Mouse (Mus musculus): ENCODE results near the gene Ppp2r5a.

Ppp2r5a gene

DNA sequence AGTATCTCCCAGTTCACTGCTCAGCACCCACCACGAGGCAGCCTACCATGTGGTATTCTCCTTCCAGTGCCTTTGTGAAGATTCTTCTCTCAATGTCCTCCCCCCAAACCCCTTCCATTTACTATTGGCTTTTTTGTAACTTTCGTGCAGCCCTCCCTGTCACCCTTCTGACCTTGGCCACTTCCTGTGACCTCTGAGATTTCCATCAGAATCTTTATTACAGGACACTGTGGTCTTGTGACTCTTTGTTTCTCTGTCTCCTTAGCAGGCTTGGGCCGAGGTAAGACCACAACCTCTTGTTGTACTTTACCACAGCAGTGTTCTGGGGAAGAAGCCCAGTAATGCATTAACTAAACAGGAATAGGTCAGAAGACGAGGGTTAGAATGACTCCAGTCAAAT is 15.9 kb upstream of the Ppp2r5a start:
- DNase-seq (ENCODE audit: low read depth), result peak; percentile 57

DNA sequence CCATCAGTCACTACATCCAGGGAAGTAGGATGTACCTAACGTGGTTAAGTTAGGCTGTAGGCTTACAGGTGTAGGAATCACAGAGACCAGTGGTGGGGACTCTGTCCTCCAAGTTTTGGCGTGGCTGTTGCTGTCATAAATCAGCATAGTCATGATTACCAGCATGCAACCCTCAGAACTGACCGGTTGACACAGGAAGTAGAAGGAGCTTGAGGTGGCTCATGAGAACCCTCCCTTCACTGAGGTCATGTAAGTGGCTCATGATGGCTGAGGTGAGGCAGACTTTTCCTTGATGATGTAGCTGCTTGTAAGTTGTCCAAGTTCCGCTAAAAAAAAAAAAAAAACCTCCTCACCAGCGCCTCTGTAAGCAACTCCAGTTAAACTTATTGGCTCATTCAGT is 14.0 kb upstream of the Ppp2r5a start:
- DNase-seq (ENCODE audit: low read depth), result peak; percentile 38

DNA sequence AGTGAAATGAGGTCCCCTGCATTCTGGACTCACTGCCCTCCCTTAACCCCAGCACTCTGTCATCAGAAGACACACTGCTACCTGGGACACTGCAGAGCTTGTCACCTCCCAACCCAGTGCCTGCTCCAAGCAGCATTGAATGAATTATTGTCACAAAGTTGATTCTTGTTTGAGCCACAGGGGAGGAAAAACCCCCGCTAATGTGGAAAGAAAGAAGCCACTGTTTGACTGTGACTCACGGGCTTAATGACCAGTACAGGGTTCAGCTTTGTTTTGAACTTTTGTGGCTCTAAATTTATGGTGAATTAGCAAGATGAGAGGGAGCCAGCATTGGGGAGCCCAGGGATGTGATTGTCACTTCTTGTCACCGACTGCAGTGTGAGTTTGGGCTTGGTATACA is 13.5 kb upstream of the Ppp2r5a start:
- DNase-seq (ENCODE audit: low read depth), result peak; percentile 35

DNA sequence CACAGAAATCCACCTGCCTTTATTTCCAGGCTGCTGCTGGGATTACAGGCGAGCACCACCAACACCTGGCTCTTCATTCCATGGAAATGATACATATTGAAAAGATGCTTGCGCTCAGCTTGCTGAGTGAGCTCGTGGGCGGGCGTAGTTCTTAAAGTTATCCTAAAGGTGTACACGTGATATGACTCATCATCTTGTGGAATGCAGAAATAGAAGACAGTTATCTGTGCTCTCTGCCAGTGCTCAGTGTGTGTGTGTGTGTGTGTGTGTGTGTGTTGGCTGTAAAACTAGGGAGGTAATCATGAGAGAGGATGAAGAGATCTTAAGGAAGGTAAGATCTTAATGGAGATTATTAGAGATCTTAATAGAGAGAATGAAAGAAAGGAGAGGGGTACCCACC is 11.4 kb upstream of the Ppp2r5a start:
- DNase-seq (ENCODE audit: low read depth), result peak; percentile 41

DNA sequence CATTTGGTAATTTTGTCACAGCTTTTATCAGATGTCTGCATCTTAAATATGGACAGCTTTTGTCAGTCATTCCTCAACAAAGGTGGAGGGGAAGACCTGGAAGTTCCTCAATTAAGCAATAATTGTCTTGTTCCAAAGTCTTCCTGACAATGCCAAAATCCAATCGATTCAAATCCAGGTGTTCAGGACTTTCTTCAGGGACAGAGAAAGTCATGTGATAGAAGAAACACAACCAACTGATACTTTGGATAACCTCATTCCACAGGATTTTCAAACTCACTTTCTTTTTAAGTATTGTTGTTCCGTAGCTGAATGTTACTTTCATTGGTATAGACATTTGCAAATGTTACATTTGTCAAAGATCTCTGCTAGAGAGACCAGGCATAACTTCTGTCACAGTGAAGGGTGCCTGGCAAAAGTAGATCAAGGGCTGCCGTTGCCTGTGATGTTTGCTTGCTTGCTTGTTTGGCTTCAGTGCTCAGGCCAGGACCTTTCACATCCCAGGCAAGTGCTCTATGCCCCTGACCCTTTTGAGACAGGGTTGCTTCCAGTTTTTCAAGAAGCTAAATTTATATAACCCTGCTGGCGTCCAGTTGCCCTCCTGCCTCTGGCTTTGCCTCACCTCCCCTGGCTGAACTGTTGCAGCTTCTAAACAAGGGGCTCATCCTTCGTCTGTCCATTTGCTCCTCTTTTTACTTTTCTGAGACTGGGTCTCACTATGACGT is 10.8 kb upstream of the Ppp2r5a start:
- no peak for DNase-seq (ENCODE audit: low read depth)

DNA sequence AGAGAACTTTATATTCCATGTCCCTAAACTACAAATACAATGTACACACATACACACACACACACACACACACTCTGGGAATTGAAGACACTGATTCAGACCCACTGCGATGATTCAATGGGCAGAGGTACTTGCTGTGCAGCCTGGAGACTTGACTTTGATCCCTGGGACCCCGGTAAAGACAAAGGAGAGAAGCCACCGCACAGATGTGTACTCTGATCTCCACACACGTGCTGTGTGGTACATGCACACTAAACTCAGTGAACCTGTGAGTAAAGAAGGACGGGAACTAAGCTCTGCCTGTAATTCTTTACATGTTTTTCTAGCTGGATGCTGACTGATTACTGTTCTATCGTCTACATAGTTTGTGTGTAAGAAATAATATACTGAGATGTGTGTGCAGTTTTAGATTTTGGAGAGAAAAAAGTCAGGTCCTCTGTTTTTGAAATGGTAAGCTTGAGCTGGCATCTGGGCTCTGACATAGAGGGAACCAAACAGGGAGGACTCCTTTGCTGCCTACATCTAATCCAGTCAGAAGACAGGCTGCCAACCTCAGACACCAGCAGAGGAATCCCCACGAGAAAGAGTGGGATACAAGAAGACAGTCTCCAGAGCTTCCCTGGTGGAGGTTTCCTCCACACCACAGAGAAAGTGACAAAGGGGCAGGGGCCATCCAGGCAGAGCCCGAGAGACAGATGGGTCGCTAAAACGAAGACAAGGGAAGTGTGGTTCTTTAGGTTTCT is 7.4 kb upstream of the Ppp2r5a start:
- no peak for DNase-seq (ENCODE audit: low read depth)

DNA sequence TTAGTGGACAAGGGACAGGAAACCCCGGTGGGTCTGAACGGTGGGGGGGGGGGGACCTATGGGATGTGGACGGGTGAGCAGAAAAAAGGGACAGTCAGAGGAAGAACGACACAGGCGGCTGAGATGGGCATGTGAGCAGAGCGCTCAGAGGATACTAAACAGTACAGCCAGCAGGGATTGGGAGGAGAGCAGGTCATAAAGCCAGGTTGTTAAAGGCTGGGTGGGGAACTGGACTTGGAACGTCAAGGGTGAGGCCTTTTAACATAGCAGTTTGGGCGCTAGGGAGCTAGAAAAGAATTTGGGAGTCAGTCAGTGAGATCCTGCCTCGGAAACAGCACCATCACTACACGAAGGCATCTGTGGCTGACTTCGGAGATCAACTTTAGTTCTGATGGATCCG is 4.2 kb upstream of the Ppp2r5a start:
- no peak for DNase-seq (ENCODE audit: low read depth)

DNA sequence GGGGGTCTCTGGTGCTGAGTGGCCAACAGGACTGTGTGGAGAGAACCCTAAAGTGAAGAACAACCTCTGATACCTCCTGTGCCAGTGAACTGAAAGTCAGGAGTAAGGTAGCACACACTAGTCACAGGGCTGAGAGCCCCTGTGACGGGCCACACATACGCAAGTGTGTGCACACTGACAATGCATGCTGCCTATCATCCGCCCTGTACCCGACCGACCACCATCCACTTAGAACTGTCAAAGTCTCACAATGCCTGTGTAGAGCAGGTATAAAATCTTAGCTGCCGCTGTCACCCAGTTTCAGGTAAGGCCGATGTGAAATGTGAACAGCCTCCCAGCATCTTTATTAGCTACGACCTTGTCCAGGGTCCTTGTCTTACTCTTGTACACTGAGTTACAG is 3.4 kb upstream of the Ppp2r5a start:
- no peak for DNase-seq (ENCODE audit: low read depth)

DNA sequence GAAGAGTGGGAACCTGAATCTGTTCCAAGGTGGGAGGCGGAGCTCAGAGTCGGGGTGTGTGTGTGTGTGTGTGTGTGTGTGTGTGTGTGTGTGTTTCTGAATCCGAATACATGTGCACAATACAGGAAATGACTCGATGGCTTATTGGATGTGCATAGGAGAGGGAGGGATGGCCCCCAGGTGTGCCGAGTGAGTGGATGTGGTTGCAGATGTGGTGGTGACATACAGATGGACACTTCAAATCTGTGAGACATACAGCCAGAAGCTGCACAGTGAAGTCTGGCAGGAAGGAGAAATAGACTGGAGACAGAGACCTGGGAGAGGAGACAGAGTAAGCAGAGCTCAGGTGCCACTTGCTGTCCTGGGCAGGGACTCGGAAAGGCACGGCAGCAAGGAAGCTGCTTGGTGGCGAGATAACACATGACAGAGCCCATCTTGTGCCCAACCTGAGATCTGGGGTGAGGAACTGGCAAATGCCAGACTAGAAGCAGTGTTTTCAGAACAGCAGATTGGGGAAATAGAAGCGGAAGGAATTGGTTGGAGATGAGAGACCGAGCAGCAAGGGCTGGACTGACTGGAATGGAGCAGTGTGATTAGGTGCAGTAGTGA is 1.8 kb upstream of the Ppp2r5a start:
- DNase-seq (ENCODE audit: low read depth), result no peak

DNA sequence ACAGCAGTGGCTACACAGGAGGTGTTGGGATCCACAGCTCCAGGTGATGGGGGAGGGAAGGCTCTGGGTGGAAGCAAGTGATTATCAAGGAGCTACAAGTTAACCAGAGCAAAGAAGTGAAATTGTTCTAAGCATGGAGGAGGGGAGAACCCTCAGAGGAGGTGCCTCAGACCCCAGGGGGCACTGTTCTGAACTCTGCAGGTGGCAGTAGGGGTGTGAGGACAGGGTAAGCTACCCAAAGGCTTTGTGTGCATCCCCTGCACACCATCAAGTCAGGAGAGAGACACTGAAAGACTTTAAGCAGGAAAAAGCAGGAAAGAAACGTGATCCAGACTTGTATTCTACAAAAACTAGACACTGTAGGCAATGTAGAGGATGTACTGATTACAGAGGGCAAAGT is 1.2 kb upstream of the Ppp2r5a start:
- no peak for DNase-seq (ENCODE audit: low read depth)

DNA sequence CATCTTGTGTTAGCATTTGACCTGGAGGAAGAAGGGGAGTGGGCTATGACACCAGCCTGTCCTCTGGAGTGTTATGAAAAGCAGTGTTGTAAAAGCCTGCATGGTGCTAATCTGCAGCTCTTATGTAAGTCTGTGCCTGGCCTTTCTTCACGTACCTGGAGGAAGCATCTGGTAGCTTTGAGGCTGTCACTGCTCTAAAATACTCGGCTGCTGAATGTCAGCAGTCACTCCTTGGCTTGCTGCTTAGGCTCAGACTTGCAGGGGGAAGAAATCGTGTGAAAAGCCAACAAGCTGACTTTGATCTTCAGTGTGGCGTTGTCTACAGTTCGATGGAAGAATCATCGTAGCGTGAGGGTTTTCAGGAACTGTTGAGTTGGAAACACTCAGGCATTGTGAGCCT is 566 bp downstream of the Ppp2r5a start:
- no peak for DNase-seq (ENCODE audit: low read depth)

DNA sequence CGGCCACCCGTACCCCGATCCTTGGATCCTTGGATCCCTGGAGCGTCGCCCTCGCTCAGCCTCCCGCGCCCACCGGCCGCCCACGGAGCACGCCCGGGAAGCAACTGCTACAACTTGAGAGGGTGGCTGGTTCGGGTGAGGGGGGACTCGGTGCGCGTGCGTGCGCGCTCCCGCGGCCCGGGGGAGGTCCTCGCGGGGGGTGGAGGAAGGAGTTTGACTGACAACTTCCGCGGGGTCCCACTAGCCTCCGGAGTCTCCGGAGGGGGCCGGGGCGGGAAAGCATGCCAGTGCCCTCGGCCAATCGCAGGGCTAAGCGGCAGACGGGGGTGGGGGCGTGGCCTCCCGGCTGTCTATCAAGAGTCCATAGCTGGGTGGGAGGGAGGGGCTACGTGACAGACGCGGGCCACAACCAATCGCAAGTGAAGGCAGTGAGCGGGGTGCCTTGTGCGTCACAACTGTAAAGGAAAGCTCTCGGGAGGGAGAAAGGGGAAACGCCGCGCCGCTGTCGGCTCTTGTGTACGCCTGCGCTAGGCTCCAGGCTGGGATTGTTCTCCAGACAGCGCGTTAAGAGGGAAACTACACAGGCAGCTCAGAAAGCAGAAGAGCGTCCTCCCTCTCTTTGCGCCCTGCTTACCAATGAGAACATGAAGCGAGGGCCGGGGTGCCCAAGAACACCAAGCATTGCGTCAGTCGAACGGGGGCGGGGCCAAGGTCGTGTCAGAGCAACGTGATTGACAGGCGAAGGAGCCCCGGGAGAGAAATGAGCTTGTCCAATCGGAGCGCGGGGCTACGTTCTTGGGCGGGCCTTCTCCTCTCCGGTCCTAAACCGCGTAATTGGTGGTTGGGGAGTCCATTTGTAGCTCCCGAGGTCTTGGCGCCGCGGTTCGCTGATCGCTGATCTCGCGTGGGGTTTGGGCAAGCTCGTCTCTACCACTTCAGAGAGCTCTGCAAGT is 5.9 kb downstream of the Ppp2r5a start:
- peak; percentile 99 for DNase-seq (ENCODE audit: low read depth)

DNA sequence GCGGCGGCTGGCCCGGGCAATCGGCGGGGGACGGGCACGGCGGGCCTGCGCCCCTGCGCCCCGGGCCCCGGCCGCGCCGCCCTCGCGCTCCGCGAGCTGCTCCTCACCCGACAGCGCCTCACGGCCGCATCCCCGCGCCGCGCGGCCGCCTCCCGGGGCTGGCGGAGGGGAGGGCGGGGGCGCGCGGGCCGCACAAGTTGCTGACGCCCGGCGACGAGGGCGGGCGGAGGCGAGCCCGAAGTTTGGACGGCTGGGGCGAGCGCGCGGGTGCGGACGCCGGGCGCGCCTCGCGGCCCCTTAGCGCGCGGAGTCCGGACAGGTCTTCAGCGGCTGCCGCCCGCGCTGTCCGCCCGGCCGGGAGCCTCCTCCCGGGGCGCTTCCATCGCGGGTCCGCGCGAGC is 6.6 kb downstream of the Ppp2r5a start:
- DNase-seq (ENCODE audit: low read depth), result peak; percentile 75

DNA sequence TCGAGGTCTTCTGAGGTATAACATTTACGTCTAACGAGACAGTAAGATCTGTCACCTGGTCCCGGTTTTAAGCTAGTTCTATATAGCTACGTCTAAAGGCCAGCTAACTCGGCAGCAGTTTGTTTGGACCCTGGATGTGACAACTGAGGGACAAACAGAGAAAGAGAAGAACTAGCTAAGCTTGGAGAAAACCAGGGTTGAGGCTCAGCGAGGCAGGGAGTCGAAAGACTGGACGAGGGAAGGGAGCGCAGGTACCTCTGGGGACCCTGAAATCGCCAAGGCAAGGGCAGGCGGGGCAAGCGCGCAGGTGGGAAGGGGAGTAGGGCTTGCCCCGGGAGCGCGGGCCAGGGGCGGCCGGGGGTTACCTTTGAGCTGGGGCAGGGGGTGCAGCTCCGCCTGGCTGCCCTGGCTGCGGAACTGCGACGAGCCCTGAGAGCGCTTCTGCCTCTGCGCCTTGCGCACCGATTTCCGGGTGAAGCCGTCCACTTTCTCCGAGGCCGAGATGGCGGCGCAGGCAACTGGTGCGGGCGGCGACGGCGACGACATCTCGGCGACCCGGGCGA is 7.1 kb downstream of the Ppp2r5a start:
- DNase-seq (ENCODE audit: low read depth), result peak; percentile 80

DNA sequence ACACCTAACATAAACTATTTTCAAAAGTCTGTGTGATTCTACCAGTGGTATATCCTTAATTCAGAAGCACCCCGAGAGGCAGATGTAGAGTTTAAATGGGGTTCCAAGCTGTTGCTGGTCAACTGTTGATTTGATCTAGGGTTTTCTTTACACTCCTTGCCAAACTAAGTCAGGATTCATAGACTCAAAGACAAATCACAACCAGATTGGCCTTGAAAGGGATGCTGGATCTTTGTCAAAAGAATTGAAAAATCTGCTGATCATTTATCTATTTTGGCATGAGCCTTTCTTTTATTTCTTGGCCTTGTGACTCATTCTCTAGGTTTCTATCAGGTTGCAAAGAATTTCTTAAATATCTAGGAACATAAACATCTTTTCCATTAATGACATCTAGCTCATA is 7.9 kb downstream of the Ppp2r5a start:
- peak; percentile 41 for DNase-seq (ENCODE audit: low read depth)

DNA sequence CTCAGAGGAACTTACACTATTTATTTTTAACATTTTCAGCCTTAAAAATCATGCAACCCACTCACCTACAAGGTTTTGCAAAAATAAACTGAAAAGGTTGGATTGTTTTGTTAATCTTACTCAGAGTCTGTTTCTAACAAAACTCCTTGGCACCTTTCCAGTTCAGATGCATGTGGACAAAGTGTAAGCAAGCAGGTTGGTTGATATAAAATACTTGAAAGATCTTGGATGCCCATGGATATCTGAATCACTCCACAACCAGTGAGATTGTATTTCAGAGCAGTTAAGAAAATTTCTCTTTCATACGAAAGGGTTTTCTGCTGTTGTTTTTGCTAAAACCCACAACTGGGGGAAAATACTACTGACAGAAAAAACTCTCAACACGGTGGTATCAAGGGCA is 8.9 kb downstream of the Ppp2r5a start:
- DNase-seq (ENCODE audit: low read depth), result no peak

DNA sequence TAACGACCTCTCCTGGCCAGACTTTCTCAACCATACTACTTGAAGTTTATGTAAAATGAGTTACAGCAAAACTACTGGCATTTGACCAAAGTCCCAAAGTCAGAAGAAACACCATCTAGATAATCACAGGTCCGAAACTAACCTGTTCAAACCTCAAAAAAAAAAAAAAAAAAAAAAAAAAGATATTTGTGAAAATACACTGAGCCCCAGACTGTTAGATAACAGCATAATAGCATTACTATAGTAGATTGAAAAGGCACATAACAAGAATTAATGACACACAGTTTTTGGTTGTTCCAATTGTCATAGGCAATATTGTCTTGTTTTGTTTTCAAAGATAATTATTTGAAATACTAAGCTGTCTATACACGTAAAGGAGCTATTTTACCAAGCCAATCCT is 9.5 kb downstream of the Ppp2r5a start:
- no peak for DNase-seq (ENCODE audit: low read depth)

DNA sequence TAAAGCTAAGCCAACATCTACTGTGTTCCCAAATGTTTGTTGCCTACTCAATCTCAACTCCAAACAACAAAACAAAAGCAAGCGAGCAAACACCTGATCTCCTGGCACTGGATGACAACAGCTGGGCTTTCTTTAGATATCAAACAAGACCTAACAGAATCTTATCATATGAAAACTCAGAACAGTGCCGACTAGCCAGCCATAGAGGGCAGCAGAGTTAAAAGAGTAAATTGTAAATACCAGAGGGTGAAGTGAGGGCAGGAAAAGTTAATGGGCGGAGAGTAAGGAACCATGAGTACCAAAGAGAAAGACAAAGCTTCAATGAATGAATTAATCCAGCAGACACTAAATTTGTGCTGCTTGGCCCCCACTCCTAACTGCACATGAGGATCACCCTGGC is 11.8 kb downstream of the Ppp2r5a start:
- DNase-seq (ENCODE audit: low read depth), result peak; percentile 87

DNA sequence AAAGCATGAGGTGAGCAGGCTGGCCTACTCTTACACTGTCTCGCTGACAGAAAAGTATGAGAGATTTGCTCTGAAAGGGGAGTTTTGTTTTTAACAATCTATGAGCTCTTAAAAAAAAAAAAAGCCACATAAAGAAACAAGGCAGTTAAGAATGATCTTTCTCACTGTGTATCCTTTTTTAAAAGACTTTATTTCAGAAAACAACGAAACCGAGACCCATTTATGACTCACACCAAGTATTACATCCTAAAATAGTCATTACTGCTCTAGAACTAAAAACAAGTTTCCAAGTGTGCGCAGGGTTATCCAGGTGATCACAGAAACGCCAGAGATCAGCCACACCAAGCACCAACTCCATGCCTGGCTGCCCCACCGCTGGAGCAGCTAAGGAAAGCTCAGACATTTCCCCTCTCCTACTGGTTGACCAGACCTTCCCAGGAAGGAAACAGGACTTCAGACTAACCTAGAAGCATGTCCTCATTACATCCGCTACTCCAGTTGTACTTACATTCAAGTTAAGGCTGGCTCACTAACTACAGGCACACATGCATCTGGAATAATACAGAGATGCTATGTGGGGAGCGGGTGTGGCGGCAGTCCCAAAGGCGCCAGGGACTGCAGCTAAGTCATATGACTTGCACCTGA is 18.2 kb downstream of the Ppp2r5a start:
- DNase-seq (ENCODE audit: low read depth), result peak; percentile 68

DNA sequence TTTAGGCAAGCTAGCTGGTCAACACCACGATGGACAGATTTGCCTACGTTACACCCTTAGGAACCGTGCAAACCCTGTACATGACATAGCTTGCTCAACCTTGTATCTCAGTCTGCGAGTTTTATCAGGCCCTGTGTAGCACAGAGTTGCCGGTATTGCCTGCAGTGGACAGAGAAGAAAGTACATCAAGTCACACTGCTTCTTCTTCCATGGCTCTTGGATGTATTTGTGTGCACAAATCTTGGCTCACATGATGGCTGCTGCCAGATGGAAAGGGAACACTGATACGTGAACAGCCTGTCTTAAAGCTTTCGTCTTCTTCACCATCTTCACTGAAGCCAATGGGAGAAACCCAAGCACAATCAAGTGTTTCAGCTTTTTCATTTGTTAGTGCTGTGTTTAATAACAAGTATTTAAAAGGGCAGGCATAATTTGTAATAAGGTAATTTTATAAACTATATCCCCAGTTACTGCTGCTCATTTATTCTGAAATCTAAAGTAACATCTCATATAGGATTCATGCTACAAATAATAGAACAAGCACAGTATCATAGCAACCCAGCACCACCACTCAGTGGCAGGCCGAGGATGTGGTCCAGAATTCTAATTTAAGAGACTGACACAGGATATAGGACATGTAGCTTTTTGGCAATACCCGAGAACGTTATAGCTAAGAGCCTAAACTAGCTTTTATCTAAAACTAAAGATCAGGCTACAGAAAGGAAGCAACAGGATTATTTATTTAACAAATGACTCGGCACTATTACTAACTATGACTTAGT is 20.9 kb downstream of the Ppp2r5a start:
- DNase-seq (ENCODE audit: low read depth), result no peak

DNA sequence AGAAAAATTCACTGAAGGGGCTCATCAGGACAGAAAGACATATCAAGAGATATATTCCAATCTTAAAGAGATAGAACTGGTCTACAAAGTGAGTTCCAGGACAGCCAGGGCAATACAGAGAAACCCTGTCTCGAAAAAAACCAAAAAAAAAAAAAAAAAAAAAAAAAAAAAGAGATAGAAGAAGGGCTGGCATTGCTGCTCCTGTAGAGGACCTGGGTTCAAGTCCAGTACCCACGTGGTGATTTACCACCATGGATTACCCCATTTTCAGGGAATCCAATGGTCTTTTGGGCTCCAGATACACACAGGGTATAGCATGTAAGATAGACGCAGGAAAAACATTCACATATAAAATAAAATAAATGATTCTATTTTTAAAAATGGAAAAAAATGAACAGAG is 22.2 kb downstream of the Ppp2r5a start:
- DNase-seq (ENCODE audit: low read depth), result no peak

Data from induced T-regulatory cell, adult 2 months (primary cell).